Mouse (Mus musculus): Measurements from ENCODE around the gene Cotl1. TPM values are rescaled to one million over a fixed set of nuclear protein-coding genes. Genes with fewer than 3 reads are reported as not detected.
A peak's percentile ranks its signal among the peaks of the same experiment; 100 is the strongest.
"Not testable (repeated sequence)": the region's sequence is repeated elsewhere in the genome, so short reads cannot be mapped to it uniquely, and the experiment has no call there.

The Cotl1 gene
- total RNA-seq (2021): 100 to 1,000 TPM; 129 to 137 TPM

DNA sequence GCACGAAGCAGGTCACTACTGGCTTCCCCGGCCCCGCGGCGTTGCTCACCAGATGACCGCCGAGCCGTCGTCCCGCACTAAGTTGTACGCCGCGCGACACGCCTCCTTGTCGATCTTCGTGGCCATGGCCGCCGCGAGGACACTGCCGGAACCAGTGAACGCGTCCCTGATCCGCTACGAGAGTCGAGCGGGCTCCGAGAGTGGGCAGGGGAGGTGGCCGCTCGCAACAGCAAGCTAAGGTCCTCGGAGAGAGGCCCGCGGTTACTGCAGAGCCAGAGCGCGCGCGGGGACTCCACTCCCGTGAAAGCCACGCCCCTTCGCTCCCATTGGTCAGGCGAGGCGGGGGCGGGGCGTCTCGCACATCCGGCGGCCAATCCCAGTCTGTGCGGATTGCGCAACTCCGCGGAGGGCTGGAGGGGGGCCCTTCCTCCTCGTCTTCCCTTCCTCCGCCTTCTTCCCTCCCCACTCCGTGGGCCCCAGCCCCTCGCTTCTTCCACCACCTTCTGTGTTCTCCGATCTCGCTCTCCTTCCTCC is at the start of gene Cotl1:
Gene Cotl1 (minus strand): TSS at position 270 of the 534 bp plus-strand sequence.
- peak; percentile 96 for DNase-seq

DNA sequence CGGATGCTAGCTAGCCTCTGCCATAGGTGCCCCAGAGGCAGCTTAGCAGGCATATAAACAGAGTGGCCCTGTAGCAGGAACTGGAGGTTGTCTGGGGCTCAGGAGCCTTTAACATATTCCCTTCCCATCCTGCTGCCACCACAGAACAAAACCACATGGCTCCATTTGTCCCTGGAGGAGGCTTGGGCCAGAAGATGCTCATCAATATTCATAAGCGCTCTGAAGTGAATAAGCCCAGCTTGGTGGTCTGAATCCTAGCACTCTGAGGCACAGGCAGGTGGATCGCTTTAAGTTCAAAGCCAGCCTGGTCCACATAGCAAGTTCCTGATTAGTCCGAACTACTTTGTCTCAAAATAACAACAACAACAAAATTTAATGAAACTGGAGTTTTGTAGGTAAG is 47.7 kb upstream of the Cotl1 start:
- DNase-seq: no peak

DNA sequence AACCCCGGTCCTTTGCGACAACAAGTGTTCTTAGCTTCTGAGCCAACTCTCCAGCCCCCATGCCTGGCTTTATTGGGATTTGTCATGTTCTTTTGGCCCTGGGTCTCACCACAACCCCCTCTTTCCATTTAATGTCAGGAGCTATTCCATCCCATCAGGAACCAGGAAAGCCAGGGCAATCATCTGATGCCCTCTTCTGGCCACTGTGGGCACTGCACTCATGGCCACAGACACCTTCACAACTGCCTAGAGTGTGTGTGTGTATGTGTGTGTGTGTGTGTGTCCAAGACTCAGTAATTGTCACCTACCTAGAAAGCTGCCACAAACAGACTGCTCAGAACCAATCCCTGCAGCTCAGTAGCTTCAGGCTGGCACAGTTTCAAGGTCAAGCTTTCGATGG is 46.8 kb upstream of the Cotl1 start:
- no peak for DNase-seq

DNA sequence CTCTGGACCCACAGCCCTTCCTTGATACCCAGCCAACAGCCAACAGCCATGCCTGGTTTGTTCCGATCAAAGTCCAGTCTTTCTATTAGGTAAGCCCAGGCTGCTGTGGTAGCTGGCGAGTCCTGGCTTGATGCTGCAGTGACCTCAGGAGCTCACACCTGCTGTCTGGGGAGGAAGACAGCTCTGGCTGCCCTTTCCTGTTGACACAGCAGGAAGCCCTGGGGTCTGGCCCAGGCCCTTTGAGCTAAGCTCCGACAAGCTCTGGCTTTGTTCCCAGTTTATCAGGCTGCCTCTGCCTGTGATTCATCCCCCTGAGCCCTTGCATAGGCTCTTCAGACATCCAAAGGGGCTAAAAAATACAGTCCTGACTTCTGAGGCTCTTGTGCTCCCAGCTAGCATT is 45.3 kb upstream of the Cotl1 start:
- no peak for DNase-seq

DNA sequence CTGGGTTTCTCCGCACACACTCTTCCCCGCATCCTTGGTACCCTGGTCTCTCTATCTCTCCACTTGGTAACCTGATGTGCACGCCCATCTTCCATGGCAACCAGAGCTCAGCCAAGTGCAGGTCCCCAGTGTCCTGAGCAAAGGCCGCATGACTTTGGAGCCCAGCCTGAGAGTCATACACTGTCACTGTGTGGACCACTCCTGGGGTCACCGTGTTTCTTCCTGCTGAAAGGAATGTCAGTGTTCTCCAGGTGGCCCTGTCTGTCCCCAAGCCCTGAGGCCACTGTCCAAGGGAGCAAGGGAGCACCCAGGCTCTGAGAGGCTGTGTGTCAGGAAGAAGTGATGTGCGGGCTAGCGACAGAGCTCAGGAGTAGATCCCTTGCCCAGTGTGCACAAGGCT is 42.9 kb upstream of the Cotl1 start:
- DNase-seq: no peak

DNA sequence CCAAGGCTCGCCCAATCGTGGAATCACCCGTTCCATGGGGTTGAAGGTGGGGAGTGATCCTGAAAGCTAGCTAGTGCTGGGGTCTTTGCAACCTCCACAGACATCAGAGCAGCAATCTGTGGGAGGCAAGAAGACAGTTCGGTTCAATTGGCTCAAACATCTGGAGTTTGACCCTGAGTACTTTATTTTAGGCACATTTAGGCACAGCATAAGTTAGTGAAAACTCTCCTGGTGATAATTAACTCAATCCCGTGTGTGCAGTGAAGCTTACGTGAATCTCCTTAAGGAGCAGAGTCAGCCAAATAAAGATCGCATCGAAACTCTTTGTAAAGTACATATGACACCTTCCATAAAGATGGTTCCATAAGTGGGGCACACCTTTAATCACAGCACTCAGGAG is 41.6 kb upstream of the Cotl1 start:
- no peak for DNase-seq

DNA sequence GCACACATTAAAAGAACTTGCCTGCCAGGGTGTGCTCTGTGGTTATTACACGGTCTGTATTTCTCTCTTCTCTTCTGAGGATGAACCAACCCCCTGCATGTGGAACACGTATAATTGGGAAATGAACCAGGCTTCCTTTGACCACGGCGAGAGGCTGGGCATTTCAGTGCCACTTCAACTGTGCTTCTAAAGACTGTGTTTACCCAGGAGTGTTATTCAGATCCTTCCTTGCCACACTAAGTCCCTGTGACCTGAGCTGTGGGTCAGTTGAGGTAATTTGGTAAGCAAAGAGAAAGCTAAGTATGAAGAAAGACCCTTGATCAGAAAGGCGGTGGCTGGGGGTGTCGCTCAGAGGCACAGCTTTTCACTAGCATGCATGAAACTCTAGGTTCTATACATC is 41.0 kb upstream of the Cotl1 start:
- no peak for DNase-seq

DNA sequence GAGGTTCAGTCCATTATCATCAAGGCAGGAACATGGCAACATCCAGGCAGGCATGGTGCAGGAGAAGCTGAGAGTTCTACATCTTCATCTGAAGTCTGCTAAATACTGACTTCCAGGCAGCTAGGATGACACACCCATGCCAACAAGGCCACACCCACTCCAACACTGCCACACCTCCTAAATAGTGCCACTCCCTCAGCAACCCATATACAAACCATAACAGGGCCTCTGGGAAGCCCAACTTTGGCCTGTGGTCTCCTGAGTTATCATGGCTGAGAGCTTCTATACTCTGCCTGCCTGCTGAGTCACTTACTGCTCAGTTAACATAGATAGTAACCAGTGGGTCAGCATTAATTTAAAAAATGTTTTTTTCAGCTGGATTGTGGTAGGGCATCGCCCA is 32.8 kb upstream of the Cotl1 start:
- no peak for DNase-seq

DNA sequence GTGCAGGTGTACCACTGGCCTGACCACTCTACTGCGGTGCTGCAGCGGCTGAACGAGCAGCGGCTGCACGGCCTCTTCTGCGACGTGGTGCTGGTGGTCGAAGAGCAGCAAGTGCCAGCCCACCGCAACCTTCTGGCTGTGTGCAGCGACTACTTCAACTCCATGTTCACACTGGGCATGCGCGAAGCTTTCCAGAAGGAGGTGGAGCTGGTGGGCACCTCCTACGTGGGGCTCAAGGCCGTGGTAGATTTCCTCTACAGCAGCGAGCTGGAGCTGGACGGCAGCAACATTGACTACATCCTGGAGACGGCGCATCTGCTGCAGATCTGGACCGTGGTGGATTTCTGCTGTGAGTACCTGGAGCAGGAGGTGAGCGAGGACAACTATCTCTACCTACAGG is 29.3 kb upstream of the Cotl1 start:
- DNase-seq: no peak

DNA sequence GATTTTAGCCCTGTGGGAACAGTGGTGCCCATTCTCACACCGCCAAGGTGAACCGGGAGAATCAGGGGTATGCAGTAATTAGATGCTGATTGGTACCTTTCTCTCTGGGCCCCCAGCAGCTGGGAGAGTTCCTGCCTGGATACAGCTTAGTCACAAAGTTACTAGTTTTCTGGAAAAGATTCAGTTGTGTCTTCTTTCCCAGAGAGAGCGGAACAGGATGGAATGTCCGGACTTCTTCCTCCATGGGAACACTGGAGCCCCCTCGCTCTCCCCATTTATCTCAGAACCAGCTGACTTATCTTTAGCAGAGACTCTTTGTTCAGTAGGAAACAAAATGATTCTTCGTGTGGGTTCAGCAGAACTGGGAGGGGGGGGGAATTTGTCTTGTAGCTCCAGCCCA is 22.4 kb upstream of the Cotl1 start:
- DNase-seq: no peak

DNA sequence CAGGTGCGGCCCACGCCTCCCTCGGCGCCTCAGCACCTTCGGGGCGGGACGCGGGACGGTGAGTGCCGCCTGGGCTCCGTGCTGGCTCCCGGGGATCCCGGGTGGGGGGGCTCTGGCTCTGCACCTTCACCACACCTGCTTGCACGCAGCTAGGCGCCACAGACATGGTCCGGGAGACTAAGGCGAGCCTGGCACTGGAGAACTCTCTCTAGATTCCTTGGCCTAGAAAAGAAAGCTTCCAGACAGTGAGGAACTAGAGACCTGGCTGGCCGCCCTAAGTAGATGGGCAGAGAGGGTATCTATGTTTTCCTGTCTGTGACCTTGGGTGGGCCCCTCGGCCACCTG is 22.0 kb upstream of the Cotl1 start:
- no peak for DNase-seq

DNA sequence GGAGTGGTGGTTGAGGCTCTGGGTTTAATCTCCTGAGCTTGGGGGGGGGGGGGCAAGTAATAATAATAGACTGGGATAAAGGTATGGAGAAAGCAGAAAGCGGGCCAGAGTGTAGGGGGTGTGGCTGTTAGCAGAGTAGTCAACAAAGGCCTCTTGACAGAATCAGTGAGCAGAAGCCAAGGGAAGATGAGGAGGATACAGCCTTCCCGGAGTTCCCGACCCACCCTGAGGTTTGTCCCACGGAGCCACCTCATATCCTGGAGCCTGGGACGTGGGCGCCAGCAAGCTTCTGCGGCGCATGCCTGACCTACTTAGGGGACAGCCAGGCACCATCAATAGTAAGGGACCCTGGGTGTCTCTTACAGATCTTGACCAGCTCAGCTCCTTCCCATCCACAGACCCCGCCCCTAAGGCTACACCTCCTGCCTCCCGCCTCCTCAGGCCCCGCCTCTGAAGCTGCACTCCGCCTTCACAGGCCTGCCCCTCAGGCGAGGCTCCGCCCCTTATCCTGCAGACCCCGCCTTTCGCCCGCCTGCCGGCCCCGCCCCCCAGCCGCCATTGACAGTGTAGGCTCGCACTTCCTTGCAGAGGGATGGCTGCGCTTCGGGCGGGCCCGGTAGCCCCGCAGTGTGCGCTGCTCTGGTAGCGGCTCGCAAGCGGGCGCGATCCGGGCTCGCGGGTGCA is 21.5 kb upstream of the Cotl1 start, which contains the start of gene Klhl36:
Gene Klhl36 (plus strand): TSS at position 561 of the 684 bp plus-strand sequence.
- peak; percentile 95 to 96 for DNase-seq

DNA sequence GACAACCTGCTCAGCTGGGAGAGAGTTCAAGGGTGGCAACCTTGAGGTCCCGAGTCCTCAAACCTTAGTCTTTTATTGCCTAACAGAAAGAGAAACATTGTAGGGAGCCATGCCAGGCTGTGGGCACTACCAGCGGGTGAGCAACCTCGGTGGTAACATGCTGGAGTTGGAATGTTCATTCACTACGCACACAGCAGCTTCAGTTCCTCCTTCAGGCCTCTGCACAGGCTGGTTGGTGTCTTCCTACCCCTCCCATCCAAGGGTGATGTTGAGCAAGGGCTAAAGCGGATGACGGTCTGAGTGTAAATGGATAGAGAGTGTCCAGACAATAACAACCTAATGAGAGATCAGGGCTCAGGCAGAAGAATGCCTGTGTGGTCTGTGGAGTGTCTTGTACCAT is 17.4 kb upstream of the Cotl1 start:
- DNase-seq: no peak

DNA sequence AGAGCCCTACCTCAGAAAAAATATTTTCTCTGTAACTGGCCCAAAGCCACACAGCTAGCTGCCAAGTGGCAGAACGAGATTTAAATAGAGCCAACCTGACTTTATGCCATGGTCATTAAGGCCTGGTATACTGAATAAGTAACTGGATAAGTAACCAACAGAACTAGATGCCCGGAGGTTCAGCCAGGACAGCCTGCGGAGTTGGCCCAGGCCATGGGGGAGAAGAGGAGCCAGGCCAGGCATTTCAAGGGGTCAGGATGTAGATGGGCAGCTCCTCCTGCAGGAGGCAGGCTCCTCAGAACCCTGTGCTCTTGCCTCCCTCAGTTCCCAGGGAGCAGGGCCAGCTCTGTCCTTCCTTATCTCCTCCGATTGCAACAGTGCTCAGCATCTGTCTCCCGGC is 15.3 kb upstream of the Cotl1 start:
- no peak for DNase-seq

DNA sequence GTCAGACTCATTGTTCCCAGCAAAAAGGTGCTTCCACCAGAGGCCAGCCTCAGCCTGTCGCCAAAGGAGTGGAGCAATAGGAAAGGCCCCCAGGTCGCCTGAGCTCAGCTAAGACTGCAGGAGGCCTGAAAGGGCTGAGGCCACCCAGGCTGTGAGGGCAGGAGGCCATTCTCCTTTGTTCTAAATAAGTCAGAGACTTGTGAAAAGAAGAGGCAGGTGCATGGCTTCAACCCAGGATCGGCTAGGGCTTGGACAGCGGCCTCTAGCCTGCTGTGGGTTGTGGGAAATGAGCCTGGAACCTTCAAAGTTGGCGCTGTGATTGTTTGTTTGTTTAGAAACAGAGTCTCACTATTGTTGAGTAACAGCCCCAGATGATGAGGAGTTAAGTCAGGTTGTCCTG is 13.7 kb upstream of the Cotl1 start:
- DNase-seq: no peak

DNA sequence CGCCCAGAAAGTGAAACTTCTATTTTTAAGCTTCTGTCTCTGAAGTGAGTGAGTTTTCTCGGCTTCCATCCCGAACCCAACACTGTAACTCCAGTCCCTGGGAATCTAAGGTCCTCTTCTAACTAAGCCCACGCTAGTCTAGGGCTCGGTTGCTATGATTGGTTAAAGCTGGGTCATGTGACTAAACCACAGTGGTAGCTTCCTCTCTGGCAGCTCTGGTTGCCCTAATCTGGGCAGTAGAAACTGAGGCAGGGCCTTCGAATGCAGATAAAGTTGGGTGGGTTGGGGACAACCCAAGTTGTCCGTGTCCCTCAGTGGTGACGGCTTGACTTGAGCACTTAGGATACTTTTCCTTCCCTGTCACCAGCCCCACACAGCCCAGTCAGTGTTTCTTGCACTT is 13.2 kb upstream of the Cotl1 start:
- no peak for DNase-seq

DNA sequence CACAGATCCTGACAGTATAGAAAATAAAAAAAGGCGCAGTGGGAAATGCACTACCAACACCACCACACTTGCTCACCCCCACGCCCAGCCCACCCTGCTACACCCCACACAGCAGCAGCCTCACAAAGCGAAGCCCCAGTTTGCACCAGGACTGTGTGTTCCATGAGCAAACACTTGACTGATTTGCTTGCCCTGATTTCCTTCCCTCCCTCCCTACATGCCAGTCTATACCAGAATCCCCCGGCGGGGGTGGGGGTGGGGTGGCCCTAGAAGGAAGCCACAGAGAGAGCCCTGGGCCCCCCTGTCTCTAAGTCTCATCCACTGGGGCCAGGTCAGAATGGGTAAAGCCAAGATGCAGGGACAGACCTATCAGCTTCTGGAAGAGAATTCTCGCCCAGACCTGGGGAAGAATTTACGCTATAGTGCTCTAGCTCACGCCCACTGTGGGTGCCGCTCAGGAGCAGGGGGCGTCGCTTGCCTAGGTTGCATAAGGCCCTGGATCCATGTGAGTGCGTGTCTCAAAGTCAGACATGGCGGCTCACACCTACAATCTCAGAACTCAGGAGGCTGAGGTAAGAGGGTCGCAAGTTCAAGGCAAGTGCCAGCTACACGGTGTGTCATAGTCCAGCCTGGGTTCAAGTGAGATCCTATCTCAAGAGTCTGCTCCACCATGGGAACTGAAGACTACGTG is 7.0 kb upstream of the Cotl1 start:
- DNase-seq: no peak

DNA sequence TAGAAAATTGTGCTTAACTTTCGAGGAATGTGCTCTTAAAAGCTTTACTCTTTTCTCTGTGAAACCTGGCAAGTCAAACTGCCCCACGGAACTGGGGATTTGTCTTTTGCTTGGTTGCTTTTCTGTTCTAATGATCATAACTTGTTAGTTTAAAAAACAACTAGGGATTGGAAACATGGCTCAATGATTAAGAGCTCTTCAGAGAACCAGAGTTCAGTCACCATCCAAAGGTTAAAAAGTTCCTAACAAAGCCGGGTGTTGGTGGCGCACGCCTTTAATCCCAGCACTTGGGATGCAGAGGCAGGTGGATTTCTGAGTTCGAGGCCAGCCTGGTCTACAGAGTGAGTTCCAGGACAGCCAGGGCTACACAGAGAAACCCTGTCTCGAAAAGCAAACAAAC is 5.4 kb upstream of the Cotl1 start:
- DNase-seq: not testable (repeated sequence)

DNA sequence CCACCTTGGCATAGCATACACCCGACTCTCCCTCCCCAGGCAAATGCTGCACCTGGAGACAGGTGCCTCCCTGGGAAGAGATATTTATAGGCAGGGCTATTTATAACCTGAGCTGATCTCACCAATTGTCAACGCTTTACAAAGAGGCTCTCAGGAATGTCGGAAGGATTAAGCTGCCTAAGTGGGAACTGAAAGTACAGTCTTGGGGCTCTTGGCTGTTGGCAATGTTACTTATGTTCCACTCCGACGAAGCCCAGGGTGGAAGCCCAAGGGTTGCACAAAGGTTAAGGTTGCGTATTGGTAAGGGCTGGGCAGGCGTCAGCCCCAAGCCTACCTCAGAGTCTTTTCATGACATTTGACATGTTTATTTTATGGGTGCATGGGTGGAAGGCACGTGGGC is 4.2 kb upstream of the Cotl1 start:
- DNase-seq: no peak

DNA sequence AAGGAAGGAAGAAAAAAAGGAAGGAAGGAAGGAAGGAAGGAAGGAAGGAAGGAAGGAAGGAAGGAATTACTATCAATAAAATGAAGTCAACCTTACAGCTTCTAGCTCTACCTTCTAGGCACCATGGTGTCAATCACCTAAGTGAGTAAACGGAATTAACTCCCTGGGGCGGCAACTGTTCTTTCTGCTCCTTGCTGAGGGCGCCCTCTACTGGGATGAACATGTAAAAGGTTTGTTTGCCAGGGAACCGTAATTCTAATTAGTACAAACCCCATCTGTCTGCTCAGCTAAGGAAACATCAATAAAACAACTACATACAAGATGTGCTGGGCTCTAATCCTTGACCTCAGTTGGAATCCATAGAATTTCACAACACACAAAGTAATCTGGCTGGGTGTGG is 3.1 kb upstream of the Cotl1 start:
- peak; percentile 69 to 82 for DNase-seq

DNA sequence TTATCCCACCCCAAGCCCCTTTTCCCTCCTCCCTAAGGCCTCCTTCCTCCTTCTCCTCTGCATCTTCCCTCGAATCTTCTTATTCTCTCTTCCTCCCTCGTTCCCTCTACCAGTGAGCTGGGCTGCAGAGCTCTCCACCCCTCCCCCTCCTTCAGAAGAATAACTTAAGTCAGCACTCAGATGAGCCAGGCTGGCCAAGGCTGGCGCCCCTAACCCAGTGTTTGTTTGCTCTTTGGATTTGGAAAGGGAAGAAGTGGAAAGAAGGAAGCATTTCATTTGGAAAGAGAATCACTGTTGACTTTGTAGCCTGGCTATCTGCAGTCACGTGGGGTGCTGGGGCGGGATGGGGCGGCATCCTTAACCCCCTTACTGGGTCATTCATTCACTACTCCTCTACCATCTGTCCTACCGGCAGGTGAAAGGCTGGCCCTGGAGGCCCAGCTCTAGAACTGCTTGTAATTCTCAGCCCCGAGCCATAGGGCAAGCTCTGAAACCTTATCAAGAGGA is 614 bp upstream of the Cotl1 start:
- DNase-seq: no peak

DNA sequence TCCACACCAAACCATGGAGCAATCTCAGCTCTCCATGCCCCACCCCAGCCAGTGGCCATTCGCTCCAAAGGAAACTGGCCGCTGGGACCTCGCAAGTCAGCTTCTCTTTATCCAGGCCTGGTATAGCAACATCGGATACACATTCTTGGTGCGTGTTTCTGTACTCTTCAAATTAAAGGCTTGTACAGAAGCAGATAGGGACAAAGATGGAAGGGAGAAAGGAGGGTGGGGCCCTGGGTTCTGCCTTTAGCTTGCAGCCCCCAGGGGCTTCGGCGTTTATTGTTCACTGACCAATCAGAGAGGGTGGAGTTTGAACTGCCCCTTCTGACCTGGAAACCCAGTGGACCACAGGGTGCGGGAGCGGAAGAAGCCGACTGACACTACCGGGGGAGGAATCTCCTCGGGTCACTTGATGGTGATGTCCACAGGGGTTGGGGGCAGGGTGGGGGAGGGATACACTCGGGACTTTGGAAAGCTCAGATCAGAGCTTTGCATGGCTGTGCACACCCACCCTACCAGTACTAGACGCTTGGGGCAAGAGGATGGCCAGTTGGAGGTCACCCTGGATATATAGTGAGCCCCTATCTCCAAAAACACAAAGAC is 824 bp downstream of the Cotl1 start:
- no peak for DNase-seq

DNA sequence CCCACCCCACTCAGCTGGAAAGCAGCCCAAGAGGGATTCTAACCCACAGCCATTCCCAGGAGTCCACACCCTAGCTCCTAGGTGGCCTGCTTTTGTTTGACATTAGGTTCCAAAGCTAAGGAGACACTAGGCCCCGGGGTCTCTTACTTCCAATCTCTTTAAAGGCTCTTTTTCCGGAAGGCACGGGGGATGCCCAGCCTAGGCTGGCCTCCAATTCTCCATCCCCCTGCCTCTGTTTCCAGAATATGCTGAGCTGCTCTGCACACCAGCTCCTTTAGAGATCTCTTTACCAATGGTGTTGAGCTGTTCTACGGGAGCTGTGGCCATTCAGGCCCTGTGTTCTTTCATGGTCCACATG is 1.4 kb downstream of the Cotl1 start:
- no peak for DNase-seq

All from layer of hippocampus, postnatal 36 days (tissue).